Mouse (Mus musculus): ENCODE results near the gene Gabbr2.

Gabbr2 gene

GRCm38 (mm10) chr4:46988824-46989223, 2.8 kb downstream of the Gabbr2 start:
- 44% methylated on average over 4 of the region's 4 CpGs for WGBS

GRCm38 (mm10) chr4:46988257-46988656, 3.4 kb downstream of the Gabbr2 start:
- 47% methylated on average over 3 of the region's 3 CpGs for WGBS

- 83% methylated on average over 6 of the region's 6 CpGs for WGBS
Observed at GRCm38 (mm10) chr4:46987809-46988208, 3.9 kb downstream of the Gabbr2 start.

- 32% methylated on average over 5 of the region's 5 CpGs for WGBS
Observed at GRCm38 (mm10) chr4:46982912-46983311, 8.8 kb downstream of the Gabbr2 start.

- WGBS, result 47% methylated on average over 4 of the region's 4 CpGs
Observed at GRCm38 (mm10) chr4:46982094-46982493, 9.6 kb downstream of the Gabbr2 start.

GRCm38 (mm10) chr4:46978371-46978770, 13.3 kb downstream of the Gabbr2 start:
- WGBS, result 40% methylated on average over 6 of the region's 6 CpGs

- 69% methylated on average over 7 of the region's 7 CpGs for WGBS
Observed at GRCm38 (mm10) chr4:46977161-46977560, 14.5 kb downstream of the Gabbr2 start.

- 49% methylated on average over 11 of the region's 11 CpGs for WGBS
Observed at GRCm38 (mm10) chr4:46976671-46977071, 15.0 kb downstream of the Gabbr2 start.

GRCm38 (mm10) chr4:46973322-46973721, 18.4 kb downstream of the Gabbr2 start:
- 57% methylated on average over 10 of the region's 10 CpGs for WGBS

GRCm38 (mm10) chr4:46967981-46968380, 23.7 kb downstream of the Gabbr2 start:
- WGBS, result 73% methylated on average over 10 of the region's 10 CpGs

- 82% methylated on average over 2 of the region's 2 CpGs for WGBS
Observed at GRCm38 (mm10) chr4:46961403-46961802, 30.3 kb downstream of the Gabbr2 start.

GRCm38 (mm10) chr4:46960208-46960607, 31.5 kb downstream of the Gabbr2 start:
- WGBS, result 57% methylated on average over 10 of the region's 10 CpGs

GRCm38 (mm10) chr4:46959776-46960175, 31.9 kb downstream of the Gabbr2 start:
- WGBS, result 60% methylated on average over 6 of the region's 6 CpGs

- 42% methylated on average over 7 of the region's 7 CpGs for WGBS
Observed at GRCm38 (mm10) chr4:46957955-46958354, 33.7 kb downstream of the Gabbr2 start.

GRCm38 (mm10) chr4:46956966-46957365, 34.7 kb downstream of the Gabbr2 start:
- 76% methylated on average over 4 of the region's 4 CpGs for WGBS

GRCm38 (mm10) chr4:46953021-46953420, 38.7 kb downstream of the Gabbr2 start:
- WGBS, result 71% methylated on average over 7 of the region's 7 CpGs

- WGBS, result 79% methylated on average over 4 of the region's 4 CpGs
Observed at GRCm38 (mm10) chr4:46952562-46952961, 39.1 kb downstream of the Gabbr2 start.

- WGBS, result 77% methylated on average over 3 of the region's 3 CpGs
Observed at GRCm38 (mm10) chr4:46934291-46934690, 57.4 kb downstream of the Gabbr2 start.

- 69% methylated on average over 2 of the region's 2 CpGs for WGBS
Observed at GRCm38 (mm10) chr4:46933590-46933989, 58.1 kb downstream of the Gabbr2 start.

- WGBS, result 23% methylated on average over 9 of the region's 9 CpGs
Observed at GRCm38 (mm10) chr4:46931706-46932397, 59.8 kb downstream of the Gabbr2 start.

GRCm38 (mm10) chr4:46928112-46928511, 63.6 kb downstream of the Gabbr2 start:
- 24% methylated on average over 3 of the region's 3 CpGs for WGBS

GRCm38 (mm10) chr4:46919144-46919543, 72.5 kb downstream of the Gabbr2 start:
- WGBS, result 27% methylated on average over 8 of the region's 8 CpGs

- WGBS, result 76% methylated on average over 6 of the region's 6 CpGs
Observed at GRCm38 (mm10) chr4:46916786-46917185, 74.9 kb downstream of the Gabbr2 start.

- 48% methylated on average over 12 of the region's 12 CpGs for whole genome bisulfite sequencing
Observed at GRCm38 (mm10) chr4:46915934-46916333, 75.7 kb downstream of the Gabbr2 start.

All from cerebral cortex, adult 2 months (tissue).